Comparison of ENCODE assay signal across 10 mouse cellular contexts in genomic region chr9:70653875-70654274, GRCm38 (mm10). TPM values are rescaled to one million over a fixed set of nuclear protein-coding genes. Genes with fewer than 3 reads are reported as not detected.
DNase-seq lines count a peak whose midpoint lies in the region; ATAC-seq and TF ChIP-seq lines count a peak whose summit lies in the region.
"Had no signal": no experiment of that assay in that cellular context is flagged by ENCODE, and none has a peak within 500 bp of the region (broad histone marks: within the 10 kb centered on the region; RNA-seq: fewer than 3 reads in every experiment).

No protein-coding gene starts in this region.

- peak overlapping the region; percentile 83 for H3K4me3 ChIP-seq in erythroblast, embryonic 14.5 days (replicated peaks)
- peak overlapping the region; percentile 18 for H3K4me3 ChIP-seq in liver, adult 2 months (ENCODE audit: insufficient read depth, low read depth, low read length)
- H3K4me3 ChIP-seq in liver, embryonic 16.5 days (ENCODE audit: low read depth, low read length) = peak overlapping the region; percentile 90
- H3K4me3 ChIP-seq in neural tube, embryonic 15.5 days (replicated peaks) = peak overlapping the region; percentile 32

- peaks cover 51% of the 10 kb centered on the region for H3K4me1 ChIP-seq in erythroblast, embryonic 14.5 days (ENCODE audit: control insufficient read depth)
- peaks cover 25% of the 10 kb centered on the region for H3K4me1 ChIP-seq in liver, adult 2 months (ENCODE audit: control insufficient read depth, insufficient read depth, low read length)
- peaks cover 30% of the 10 kb centered on the region for H3K4me1 ChIP-seq in liver, embryonic 16.5 days (ENCODE audit: control insufficient read depth, low read depth, low read length)
- peaks cover 43% of the 10 kb centered on the region for H3K4me1 ChIP-seq in neural tube, embryonic 15.5 days

- H3K36me3 ChIP-seq in erythroblast, embryonic 14.5 days (ENCODE audit: control insufficient read depth) = peaks cover 69% of the 10 kb centered on the region
- peaks cover 8% of the 10 kb centered on the region for H3K36me3 ChIP-seq in liver, adult 2 months (ENCODE audit: control insufficient read depth, insufficient read depth, low read length)
- peaks cover 11% of the 10 kb centered on the region for H3K36me3 ChIP-seq in liver, embryonic 16.5 days (ENCODE audit: control insufficient read depth, insufficient read depth)
- no peaks in the 10 kb centered on the region for H3K36me3 ChIP-seq in neural tube, embryonic 15.5 days

- peak; percentile 87 for DNase-seq in liver, adult 2 months (ENCODE audit: extremely low read depth, low read depth, low spot score)
- no peak for DNase-seq in liver
- no peak for DNase-seq in left cerebral cortex, adult 8-10 months (ENCODE audit: low spot score in 2 of 2)
- no peak for DNase-seq in frontal cortex, postnatal 36 days (ENCODE audit: low spot score in 2 of 2)
- DNase-seq: adrenal gland, postnatal 14 days; lung, postnatal 10 days had no signal

- peaks cover 21% of the 10 kb centered on the region for H3K79me2 ChIP-seq in liver, adult 2 months (ENCODE audit: control insufficient read depth, insufficient read depth, low read length)

- H3K27ac ChIP-seq in liver, adult 2 months (replicated peaks; ENCODE audit: insufficient read depth, low read depth, low read length) = peak overlapping the region; percentile 75
- no peak overlapping the region for H3K27ac ChIP-seq in liver, embryonic 16.5 days (ENCODE audit: low read length)
- no peak overlapping the region for H3K27ac ChIP-seq in neural tube, embryonic 15.5 days (replicated peaks)

- H3K27me3 ChIP-seq in erythroblast, embryonic 14.5 days (ENCODE audit: control insufficient read depth) = no peaks in the 10 kb centered on the region
- no peaks in the 10 kb centered on the region for H3K27me3 ChIP-seq in liver, adult 2 months (ENCODE audit: control insufficient read depth, insufficient read depth, low read length)
- no peaks in the 10 kb centered on the region for H3K27me3 ChIP-seq in liver, embryonic 16.5 days (ENCODE audit: control insufficient read depth, insufficient read depth, low read depth, low read length)
- H3K27me3 ChIP-seq in neural tube, embryonic 15.5 days (replicated peaks) = no peaks in the 10 kb centered on the region

- ATAC-seq in erythroblast, adult 5-6 weeks (replicated peaks; ENCODE audit: low FRiP score, poor library complexity, severe bottlenecking) = no peak
- ATAC-seq in liver, embryonic 16.5 days (ENCODE audit: low read depth) = no peak
- ATAC-seq in neural tube, embryonic 15.5 days (ENCODE audit: low FRiP score) = no peak

- H3K4me2 ChIP-seq in liver, embryonic 16.5 days (ENCODE audit: low read depth, low read length) = peak overlapping the region; percentile 73
- H3K4me2 ChIP-seq in neural tube, embryonic 15.5 days = peak overlapping the region; percentile 71

- WGBS in liver, adult 2 months = 21% methylated on average over 2 of the region's 2 CpGs
- 59% methylated on average over 2 of the region's 2 CpGs for WGBS in liver, embryonic 16.5 days (ENCODE audit: insufficient replicate concordance)
- WGBS in neural tube, embryonic 15.5 days = 72% methylated on average over 2 of the region's 2 CpGs

- TF ChIP-seq CTCF in liver, adult 2 months (IDR thresholded peaks at IDR 0.05; ENCODE audit: low read depth, low read length) = no peak

- H3K9me3 ChIP-seq in erythroblast, embryonic 14.5 days (ENCODE audit: control insufficient read depth, low read length) = no peaks in the 10 kb centered on the region
- H3K9me3 ChIP-seq in liver, embryonic 16.5 days (replicated peaks; ENCODE audit: control insufficient read depth, low read length) = no peaks in the 10 kb centered on the region
- H3K9me3 ChIP-seq in neural tube, embryonic 15.5 days (replicated peaks) = no peaks in the 10 kb centered on the region

- H3K9ac ChIP-seq in liver, adult 2 months (ENCODE audit: low read depth, low read length) = no peak overlapping the region
- H3K9ac ChIP-seq in liver, embryonic 16.5 days (ENCODE audit: low read depth, low read length) = peak overlapping the region; percentile 38; the same call in 1 of the 2 replicates
- peak overlapping the region; percentile 20; the same call in 1 of the 2 replicates for H3K9ac ChIP-seq in neural tube, embryonic 15.5 days (replicated peaks)

- no peak for TF ChIP-seq POLR2A in liver, adult 2 months (IDR thresholded peaks at IDR 0.05; ENCODE audit: extremely low read depth, insufficient read depth, low read length)

RNA-seq across cellular contexts. Expression of gene Gm10642, which starts 2.2 kb away (rescaled TPM):
- 0.45 and 0.52 TPM in 2 replicates for polyA plus RNA-seq in erythroblast, embryonic 14.5 days (2012)
- 0.96 and 3.8 TPM in 2 replicates for total RNA-seq in erythroblast, adult 5-6 weeks (2015; ENCODE audit: low replicate concordance)
- 15.2 and 16.0 TPM in 2 replicates for total RNA-seq in erythroblast, adult 5-6 weeks (2017; ENCODE audit: low replicate concordance)
- 1.7 and 1.9 TPM in 2 replicates for total RNA-seq in liver, adult 2 months (2014; rRNA removed)
- 1.4 and 1.6 TPM in 2 replicates for polyA plus RNA-seq in liver, adult 2 months (2012; rRNA removed)
- 0.90 and 0.92 TPM in 2 replicates for polyA plus RNA-seq in liver, embryonic 16.5 days (2015; fragmentation: Nextera tagmentation; extraction: Ambion mirVana)
- 0.42 and 0.74 TPM in 2 replicates for polyA plus RNA-seq in neural tube, embryonic 15.5 days (2015; fragmentation: Nextera tagmentation; extraction: Ambion mirVana)
- total RNA-seq in left cerebral cortex, adult 8-10 months (2022) = 1 to 10 TPM in 3 of 4 experiments, under 1 TPM in 1; 0.52 to 1.5 (median 1.4) TPM

RNA-seq across cellular contexts. Expression of gene Mindy2, which starts 3.1 kb away (rescaled TPM):
- polyA plus RNA-seq in erythroblast, embryonic 14.5 days (2012) = 6.4 and 6.8 TPM in 2 replicates
- total RNA-seq in erythroblast, adult 5-6 weeks (2015; ENCODE audit: low replicate concordance) = 36.3 and 54.1 TPM in 2 replicates
- total RNA-seq in erythroblast, adult 5-6 weeks (2017; ENCODE audit: low replicate concordance) = 53.9 and 58.1 TPM in 2 replicates
- 17.2 and 18.2 TPM in 2 replicates for total RNA-seq in liver, adult 2 months (2014; rRNA removed)
- polyA plus RNA-seq in liver, adult 2 months (2012; rRNA removed) = 2.5 and 3.0 TPM in 2 replicates
- polyA plus RNA-seq in liver, embryonic 16.5 days (2015; fragmentation: Nextera tagmentation; extraction: Ambion mirVana) = 11.2 and 12.9 TPM in 2 replicates
- 19.3 and 22.3 TPM in 2 replicates for polyA plus RNA-seq in neural tube, embryonic 15.5 days (2015; fragmentation: Nextera tagmentation; extraction: Ambion mirVana)
- 10 to 100 TPM; 37.9 to 41.4 (median 40.1) TPM for total RNA-seq in left cerebral cortex, adult 8-10 months (2022)

RNA-seq across cellular contexts. Expression of gene Adam10, which starts 24.9 kb away (rescaled TPM):
- polyA plus RNA-seq in erythroblast, embryonic 14.5 days (2012) = 8.4 and 11.5 TPM in 2 replicates
- total RNA-seq in erythroblast, adult 5-6 weeks (2015; ENCODE audit: low replicate concordance) = 310 and 344 TPM in 2 replicates
- total RNA-seq in erythroblast, adult 5-6 weeks (2017; ENCODE audit: low replicate concordance) = 311 and 361 TPM in 2 replicates
- 16.8 TPM in 2 replicates for total RNA-seq in liver, adult 2 months (2014; rRNA removed)
- 4.9 and 5.0 TPM in 2 replicates for polyA plus RNA-seq in liver, adult 2 months (2012; rRNA removed)
- 66.1 and 68.4 TPM in 2 replicates for polyA plus RNA-seq in liver, embryonic 16.5 days (2015; fragmentation: Nextera tagmentation; extraction: Ambion mirVana)
- polyA plus RNA-seq in neural tube, embryonic 15.5 days (2015; fragmentation: Nextera tagmentation; extraction: Ambion mirVana) = 53.1 and 59.5 TPM in 2 replicates
- 10 to 100 TPM; 67.9 to 80.4 (median 71.5) TPM for total RNA-seq in left cerebral cortex, adult 8-10 months (2022)

Comparison
In these comparisons a context has a peak if more than half of its experiments do, and no peak if none do; other contexts are left out.
1. H3K4me3 ChIP-seq: peak in every context shown above with its lines; median percentile 90 in liver, embryonic 16.5 days; 83 in erythroblast, embryonic 14.5 days; 32 in neural tube, embryonic 15.5 days; 18 in liver, adult 2 months.